Mouse (Mus musculus): ENCODE data around the gene Frmd7. TPM values are rescaled to one million over a fixed set of nuclear protein-coding genes. Genes with fewer than 3 reads are reported as not detected.

The Frmd7 gene
- total and polyA plus RNA-seq, 2 experiments from 2014 or later: 0.99 to 2.4 TPM

GRCm38 (mm10) chrX:50968157-50968932, 25.8 kb upstream of the Frmd7 start:
- no peaks in the 10 kb centered on the region for H3K36me3 ChIP-seq (ENCODE audit: insufficient read depth)
- H3K4me1 ChIP-seq (ENCODE audit: insufficient read depth): no peaks in the 10 kb centered on the region
- no peak overlapping the region for H3K4me3 ChIP-seq (ENCODE audit: low read depth, low read length)
- H3K9me3 ChIP-seq (ENCODE audit: low read length): no peaks in the 10 kb centered on the region
- ATAC-seq (no peak), DNase-seq (no peak)
- TF ChIP-seq CTCF (IDR thresholded peaks at IDR 0.05; ENCODE audit: low read depth): no peak
- H3K9ac ChIP-seq: no peak overlapping the region
- no peak overlapping the region for H3K27ac ChIP-seq (ENCODE audit: low read depth, low read length)
- no peaks in the 10 kb centered on the region for H3K27me3 ChIP-seq (ENCODE audit: insufficient read depth, low read length)
- no peak overlapping the region for H3K4me2 ChIP-seq (ENCODE audit: low read depth)
- WGBS: 70% methylated on average over 10 of the region's 10 CpGs

GRCm38 (mm10) chrX:50965157-50965556, 22.6 kb upstream of the Frmd7 start:
- Histone ChIP-seq H3K4me3 (ENCODE audit: low read depth, low read length) (no peak overlapping the region), H3K27me3 (ENCODE audit: insufficient read depth, low read length) (no peaks in the 10 kb centered on the region), H3K27ac (ENCODE audit: low read depth, low read length) (no peak overlapping the region), H3K4me2 (ENCODE audit: low read depth) (no peak overlapping the region), H3K4me1 (ENCODE audit: insufficient read depth) (no peaks in the 10 kb centered on the region), H3K36me3 (ENCODE audit: insufficient read depth) (no peaks in the 10 kb centered on the region), H3K9ac (no peak overlapping the region), H3K9me3 (ENCODE audit: low read length) (no peaks in the 10 kb centered on the region)
- DNase-seq: no peak
- TF ChIP-seq CTCF (IDR thresholded peaks at IDR 0.05; ENCODE audit: low read depth): no peak
- WGBS: 70% methylated on average over 3 of the region's 3 CpGs
- ATAC-seq: no peak

- H3K36me3 ChIP-seq (ENCODE audit: insufficient read depth): no peaks in the 10 kb centered on the region
- no peak overlapping the region for H3K4me2 ChIP-seq (ENCODE audit: low read depth)
- H3K27ac ChIP-seq (ENCODE audit: low read depth, low read length): no peak overlapping the region
- ATAC-seq (no peak), DNase-seq (no peak)
- no peaks in the 10 kb centered on the region for H3K4me1 ChIP-seq (ENCODE audit: insufficient read depth)
- H3K27me3 ChIP-seq (ENCODE audit: insufficient read depth, low read length): no peaks in the 10 kb centered on the region
- 79% methylated on average over 6 of the region's 6 CpGs for WGBS
- no peaks in the 10 kb centered on the region for H3K9me3 ChIP-seq (ENCODE audit: low read length)
- H3K4me3 ChIP-seq (ENCODE audit: low read depth, low read length): no peak overlapping the region
- no peak for TF ChIP-seq CTCF (IDR thresholded peaks at IDR 0.05; ENCODE audit: low read depth)
- H3K9ac ChIP-seq: no peak overlapping the region
Measured at GRCm38 (mm10) chrX:50962955-50963354, 20.4 kb upstream of the Frmd7 start.

- no peak for TF ChIP-seq CTCF (IDR thresholded peaks at IDR 0.05; ENCODE audit: low read depth)
- Histone ChIP-seq H3K4me3 (ENCODE audit: low read depth, low read length) (no peak overlapping the region), H3K4me1 (ENCODE audit: insufficient read depth) (no peaks in the 10 kb centered on the region), H3K4me2 (ENCODE audit: low read depth) (no peak overlapping the region), H3K27ac (ENCODE audit: low read depth, low read length) (no peak overlapping the region), H3K27me3 (ENCODE audit: insufficient read depth, low read length) (no peaks in the 10 kb centered on the region), H3K36me3 (ENCODE audit: insufficient read depth) (no peaks in the 10 kb centered on the region), H3K9ac (no peak overlapping the region), H3K9me3 (ENCODE audit: low read length) (no peaks in the 10 kb centered on the region)
- 34% methylated on average over 2 of the region's 2 CpGs for WGBS
- no peak for DNase-seq
- ATAC-seq: no peak
Measured at GRCm38 (mm10) chrX:50948633-50949032, 6.1 kb upstream of the Frmd7 start.

GRCm38 (mm10) chrX:50948116-50948515, 5.6 kb upstream of the Frmd7 start:
- H3K4me3 ChIP-seq (ENCODE audit: low read depth, low read length): no peak overlapping the region
- H3K4me2 ChIP-seq (ENCODE audit: low read depth): no peak overlapping the region
- ATAC-seq (no peak), DNase-seq (no peak)
- no peaks in the 10 kb centered on the region for H3K27me3 ChIP-seq (ENCODE audit: insufficient read depth, low read length)
- 77% methylated on average over 4 of the region's 4 CpGs for WGBS
- no peaks in the 10 kb centered on the region for H3K9me3 ChIP-seq (ENCODE audit: low read length)
- no peak overlapping the region for H3K27ac ChIP-seq (ENCODE audit: low read depth, low read length)
- no peaks in the 10 kb centered on the region for H3K4me1 ChIP-seq (ENCODE audit: insufficient read depth)
- no peaks in the 10 kb centered on the region for H3K36me3 ChIP-seq (ENCODE audit: insufficient read depth)
- no peak overlapping the region for H3K9ac ChIP-seq
- TF ChIP-seq CTCF (IDR thresholded peaks at IDR 0.05; ENCODE audit: low read depth): no peak

GRCm38 (mm10) chrX:50937117-50937516, 5.4 kb downstream of the Frmd7 start:
- H3K9ac ChIP-seq: no peak overlapping the region
- H3K9me3 ChIP-seq (ENCODE audit: low read length): no peaks in the 10 kb centered on the region
- DNase-seq (no peak), ATAC-seq (no peak)
- H3K36me3 ChIP-seq (ENCODE audit: insufficient read depth): no peaks in the 10 kb centered on the region
- no peak for TF ChIP-seq CTCF (IDR thresholded peaks at IDR 0.05; ENCODE audit: low read depth)
- H3K27ac ChIP-seq (ENCODE audit: low read depth, low read length): no peak overlapping the region
- H3K4me1 ChIP-seq (ENCODE audit: insufficient read depth): no peaks in the 10 kb centered on the region
- no peak overlapping the region for H3K4me3 ChIP-seq (ENCODE audit: low read depth, low read length)
- WGBS: 93% methylated on average over 3 of the region's 3 CpGs
- H3K4me2 ChIP-seq (ENCODE audit: low read depth): no peak overlapping the region
- no peaks in the 10 kb centered on the region for H3K27me3 ChIP-seq (ENCODE audit: insufficient read depth, low read length)

GRCm38 (mm10) chrX:50930309-50930708, 12.2 kb downstream of the Frmd7 start:
- WGBS: 44% methylated on average over 3 of the region's 3 CpGs
- no peak overlapping the region for H3K4me3 ChIP-seq (ENCODE audit: low read depth, low read length)
- DNase-seq (no peak), ATAC-seq (no peak)
- H3K9me3 ChIP-seq (ENCODE audit: low read length): no peaks in the 10 kb centered on the region
- H3K9ac ChIP-seq: no peak overlapping the region
- H3K36me3 ChIP-seq (ENCODE audit: insufficient read depth): no peaks in the 10 kb centered on the region
- no peak overlapping the region for H3K27ac ChIP-seq (ENCODE audit: low read depth, low read length)
- H3K4me1 ChIP-seq (ENCODE audit: insufficient read depth): no peaks in the 10 kb centered on the region
- TF ChIP-seq CTCF (IDR thresholded peaks at IDR 0.05; ENCODE audit: low read depth): no peak
- no peaks in the 10 kb centered on the region for H3K27me3 ChIP-seq (ENCODE audit: insufficient read depth, low read length)
- no peak overlapping the region for H3K4me2 ChIP-seq (ENCODE audit: low read depth)
